ENCODE assay signal across 8 mouse cellular contexts in genomic region chr16:25374775-25375174, GRCm38 (mm10).
DNase-seq lines count a peak whose midpoint lies in the region; ATAC-seq and TF ChIP-seq lines count a peak whose summit lies in the region.

No protein-coding gene starts in this region.

- intact Hi-C loops in heart, postnatal 10 days (cut with DNase I): loop anchor here (10.0 kb wide), 1 partner anchor 310 kb away; the partner anchor contains the start of gene Trp63

- H3K36me3 ChIP-seq in small intestine, adult 2 months (ENCODE audit: control insufficient read depth, insufficient read depth, low read length): no peaks in the 10 kb centered on the region

- H3K4me1 ChIP-seq in small intestine, adult 2 months (ENCODE audit: control insufficient read depth, insufficient read depth, insufficient read length, low read length): no peaks in the 10 kb centered on the region; the same call in 1 of the 2 replicates

- no peaks in the 10 kb centered on the region for H3K27me3 ChIP-seq in small intestine, adult 2 months (ENCODE audit: control insufficient read depth, insufficient read depth, low read length)

- DNase-seq in heart, postnatal 10 days: peak; percentile 11 to 19
- DNase-seq in heart, adult 8-10 months (ENCODE audit: low spot score): no peak
- peak; percentile 36 for DNase-seq in urinary bladder, postnatal 14 days (ENCODE audit: low spot score)
- DNase-seq in urinary bladder, postnatal 10 days (ENCODE audit: low spot score): no peak
- peak; percentile 42 to 54 for DNase-seq in kidney, postnatal 25 days
- no peak for DNase-seq in ovary, postnatal 36 days (ENCODE audit: low spot score)

- 55% methylated on average over 5 of the region's 5 CpGs for WGBS in small intestine, adult 2 months

- H3K27ac ChIP-seq in small intestine, adult 2 months (ENCODE audit: insufficient read depth, low read depth, low read length): no peak overlapping the region

- H3K4me3 ChIP-seq in small intestine, adult 2 months (ENCODE audit: low read depth, low read length): no peak overlapping the region

- peak; percentile 20; the same call in 1 of the 2 replicates for TF ChIP-seq CTCF in small intestine, adult 2 months (IDR thresholded peaks at IDR 0.05; ENCODE audit: extremely low read depth, insufficient read length, insufficient replicate concordance, low read depth, low read length)

- ATAC-seq in megakaryocyte progenitor cell, adult 5-6 weeks (replicated peaks; ENCODE audit: poor library complexity): no peak

- no peak for TF ChIP-seq POLR2A in small intestine, adult 2 months (IDR thresholded peaks at IDR 0.05; ENCODE audit: low read depth, low read length)

Comparison
In these comparisons a context has a peak if more than half of its experiments do, and no peak if none do; other contexts are left out.
1. DNase-seq: peak in heart, postnatal 10 days (2 of 2), urinary bladder, postnatal 14 days (single experiment) and kidney, postnatal 25 days (2 of 2); none in heart, adult 8-10 months (single experiment), urinary bladder, postnatal 10 days (single experiment) and ovary, postnatal 36 days (single experiment).